Mouse (Mus musculus): ENCODE measurements at regions not wholly inside any gene's neighbourhood (a gene's known extent, or its start where the extent isn't known, plus 50 kb on each side); places are given as distances from the start of the nearest gene placed in this dataset.

DNA sequence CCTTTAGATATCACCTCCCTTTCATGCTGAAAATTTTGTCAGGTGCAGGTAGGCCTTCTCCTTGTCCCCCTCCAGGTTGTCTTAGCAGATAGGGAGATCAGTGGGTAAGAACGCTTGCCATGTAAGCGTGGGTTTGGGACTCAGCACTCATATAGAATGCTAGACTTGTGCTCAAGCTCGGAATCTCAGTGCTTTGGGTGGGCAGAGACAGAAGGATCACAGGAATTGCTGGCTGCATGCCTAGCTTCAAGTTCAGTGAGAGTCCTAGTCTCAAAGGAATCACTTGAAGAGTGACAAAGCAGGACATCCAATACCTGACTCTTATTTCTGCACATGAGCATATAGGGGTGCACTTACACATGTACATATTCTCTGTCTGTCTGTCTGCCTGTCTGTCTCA, 235.5 kb upstream of the Prickle1 start:
- intact Hi-C loops (cut with DNase I): loop anchor here (10.0 kb wide), 1 partner anchor 236 kb away; the partner anchor contains the start of gene Prickle1
- peak; percentile 66 to 68 for DNase-seq (ENCODE audit: low spot score in 2 of 2)

DNA sequence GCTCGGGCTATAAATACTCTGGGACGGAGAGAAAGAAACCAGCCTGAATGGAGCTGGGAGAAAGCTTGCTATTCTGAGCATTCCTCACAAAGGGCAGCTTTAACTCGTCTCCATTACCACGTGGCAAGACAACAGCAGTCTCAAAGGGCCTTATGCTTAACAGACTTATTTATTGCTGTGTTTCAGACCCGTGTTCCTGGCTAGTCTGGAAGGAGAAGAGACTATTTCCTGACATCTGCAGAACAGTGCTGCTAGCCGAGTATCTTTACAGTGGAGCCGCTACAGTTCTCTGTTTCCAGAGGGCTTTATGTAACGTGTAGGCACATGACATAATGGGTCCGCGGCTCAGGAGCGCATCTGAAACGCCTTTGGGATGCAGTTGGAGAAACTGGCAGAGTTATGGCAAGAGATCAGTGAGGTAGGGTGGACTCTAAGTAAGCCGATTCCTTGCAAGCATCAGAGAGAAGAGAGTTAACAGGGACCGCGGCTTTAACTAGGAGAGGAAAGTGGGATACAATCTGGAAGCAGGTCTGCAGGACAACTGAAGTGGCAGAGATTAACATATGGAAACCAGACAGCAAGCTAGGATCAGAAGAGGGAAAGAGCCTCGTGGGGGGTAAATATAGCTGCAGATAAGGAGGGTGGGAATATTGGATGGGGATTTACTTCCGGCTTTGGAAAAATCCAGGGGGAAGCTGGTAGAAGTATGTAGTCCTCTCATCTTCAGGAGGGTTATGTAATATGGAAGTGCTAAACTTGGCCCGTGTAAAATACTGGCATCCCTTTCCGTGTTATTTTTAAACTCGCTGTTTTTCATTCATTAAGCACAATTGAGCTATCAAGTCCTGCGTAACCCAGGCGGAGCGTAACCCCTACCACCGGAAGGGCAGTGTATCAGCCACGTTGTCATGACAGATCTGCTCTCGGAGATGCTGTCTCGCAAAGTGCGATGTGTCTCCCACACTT, 229.3 kb upstream of the Prickle1 start:
- intact Hi-C loops (cut with DNase I): loop anchor here (10.0 kb wide), 1 partner anchor 130 kb away; no protein-coding TSS in a partner anchor
- peak; percentile 52 to 57 for DNase-seq (ENCODE audit: low spot score in 2 of 2)

GRCm38 (mm10) chr15:93821236-93821635, 225.5 kb upstream of the Prickle1 start:
- intact Hi-C loops (cut with DNase I): loop anchor here (10.0 kb wide), 1 partner anchor 126 kb away; no protein-coding TSS in a partner anchor

GRCm38 (mm10) chr15:93812011-93812410, 216.3 kb upstream of the Prickle1 start:
- intact Hi-C loops (cut with DNase I): no loop called here
- DNase-seq (ENCODE audit: low spot score in 2 of 2): no peak

More at GRCm38 (mm10) chr15:93821236-93821635, 225.5 kb upstream of the Prickle1 start:
- DNase-seq (ENCODE audit: low spot score in 2 of 2): no peak

DNA sequence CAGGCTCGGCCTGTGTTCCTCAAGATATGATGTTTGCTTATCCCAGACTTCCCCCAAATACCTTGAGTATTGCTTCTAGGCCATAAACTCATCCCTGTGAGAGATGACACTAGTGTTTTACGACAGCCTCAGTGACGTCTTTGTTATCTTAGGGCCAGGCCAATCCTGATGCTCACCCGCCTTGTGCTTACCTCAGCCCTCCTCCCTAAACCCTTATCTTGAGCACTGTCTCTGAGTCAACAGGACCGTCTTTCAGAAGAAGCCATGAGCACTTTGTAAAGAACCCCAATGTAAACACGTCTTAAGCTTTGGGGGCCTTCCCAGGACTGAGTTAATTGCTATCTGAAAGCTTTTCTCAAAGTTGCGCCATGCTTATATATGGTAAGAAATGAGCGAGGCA, 212.3 kb upstream of the Prickle1 start:
- intact Hi-C loops (cut with DNase I): no loop called here
- no peak for DNase-seq (ENCODE audit: low spot score in 2 of 2)

DNA sequence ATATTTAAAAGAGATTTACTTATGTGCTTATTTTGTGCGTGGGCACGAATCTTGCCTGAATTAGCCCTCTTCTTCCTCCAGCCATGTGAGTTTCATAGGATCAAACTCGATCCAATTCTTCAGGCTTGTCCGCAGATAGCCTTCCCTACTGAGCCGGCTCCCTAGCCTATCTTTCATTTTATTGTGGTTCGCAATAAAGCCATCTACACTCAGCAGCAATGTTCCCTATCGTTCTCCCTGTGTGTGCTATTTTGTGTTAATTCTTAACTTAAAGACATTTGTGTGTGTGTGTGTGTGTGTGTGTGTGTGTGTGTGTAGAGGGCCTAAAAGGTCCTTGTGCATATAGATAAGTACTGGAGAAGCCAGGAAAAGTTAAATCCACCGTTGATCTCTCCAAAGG, 211.8 kb upstream of the Prickle1 start:
- intact Hi-C loops (cut with DNase I): no loop called here
- no peak for DNase-seq (ENCODE audit: low spot score in 2 of 2)

GRCm38 (mm10) chr15:93804703-93805102, 209.0 kb upstream of the Prickle1 start:
- intact Hi-C loops (cut with DNase I): no loop called here
- DNase-seq (ENCODE audit: low spot score in 2 of 2): no peak

DNA sequence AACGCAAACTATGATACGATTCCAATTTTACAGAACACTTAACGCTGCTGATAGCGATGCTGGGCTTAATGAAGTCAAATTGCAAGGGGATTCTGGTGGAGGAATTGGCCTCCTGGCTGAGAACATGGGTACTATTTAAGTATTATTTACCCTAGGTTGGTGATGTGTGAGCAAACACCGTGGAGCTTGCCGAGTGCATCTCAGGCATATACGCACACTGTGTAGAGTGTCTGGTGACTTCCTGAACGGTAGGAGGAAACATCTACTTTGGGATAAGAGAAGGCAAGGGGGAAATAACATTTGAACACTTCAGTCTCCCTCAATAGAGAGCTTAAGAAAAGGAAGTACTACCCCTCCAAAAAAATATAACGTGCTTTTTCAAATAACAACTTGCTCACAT, 194.8 kb upstream of the Prickle1 start:
- intact Hi-C loops (cut with DNase I): no loop called here
- DNase-seq (ENCODE audit: low spot score in 2 of 2): no peak

DNA sequence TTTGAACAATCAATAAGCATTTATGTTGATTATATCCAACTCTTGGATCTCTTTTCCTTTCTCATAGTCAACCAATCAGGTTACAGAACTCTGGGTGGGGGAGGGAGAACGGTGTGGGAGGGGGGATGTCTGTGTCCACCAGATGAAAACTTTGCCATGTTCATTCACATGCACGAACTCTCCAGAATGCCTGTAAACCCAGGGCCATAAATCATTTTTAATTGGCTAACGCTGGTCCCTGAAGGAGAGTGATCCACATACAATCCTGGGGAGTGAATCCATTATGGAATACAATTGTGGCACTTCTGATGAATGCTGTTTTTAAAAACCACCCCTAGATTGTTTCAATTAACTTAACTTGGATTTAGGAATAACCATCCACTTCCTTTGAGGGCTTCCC, 194.1 kb upstream of the Prickle1 start:
- intact Hi-C loops (cut with DNase I): no loop called here
- DNase-seq (ENCODE audit: low spot score in 2 of 2): no peak

DNA sequence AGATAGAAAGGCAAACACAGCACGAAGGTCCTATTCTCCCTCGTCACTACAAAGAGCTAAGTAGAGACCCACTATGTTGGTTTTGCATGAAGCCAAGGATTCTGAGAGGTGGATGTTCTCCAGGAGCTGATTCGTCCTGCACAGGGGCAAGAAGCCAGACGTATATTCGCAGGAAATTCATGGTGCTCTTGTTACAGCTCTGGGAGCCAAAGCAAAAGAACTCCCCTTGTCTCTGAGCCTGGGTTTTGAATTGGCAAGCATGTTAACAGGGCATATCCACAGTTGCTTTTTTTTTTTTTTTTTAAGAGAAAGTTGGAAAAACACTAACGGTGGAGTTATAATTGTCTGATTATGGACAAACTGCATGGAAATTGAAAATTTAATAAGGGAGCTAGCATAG, 191.7 kb upstream of the Prickle1 start:
- DNase-seq (ENCODE audit: low spot score in 2 of 2): no peak
- intact Hi-C loops (cut with DNase I): no loop called here

- no peak for DNase-seq (ENCODE audit: low spot score in 2 of 2)
- intact Hi-C loops (cut with DNase I): no loop called here
Measured at GRCm38 (mm10) chr15:93785846-93786412, 190.2 kb upstream of the Prickle1 start.

DNA sequence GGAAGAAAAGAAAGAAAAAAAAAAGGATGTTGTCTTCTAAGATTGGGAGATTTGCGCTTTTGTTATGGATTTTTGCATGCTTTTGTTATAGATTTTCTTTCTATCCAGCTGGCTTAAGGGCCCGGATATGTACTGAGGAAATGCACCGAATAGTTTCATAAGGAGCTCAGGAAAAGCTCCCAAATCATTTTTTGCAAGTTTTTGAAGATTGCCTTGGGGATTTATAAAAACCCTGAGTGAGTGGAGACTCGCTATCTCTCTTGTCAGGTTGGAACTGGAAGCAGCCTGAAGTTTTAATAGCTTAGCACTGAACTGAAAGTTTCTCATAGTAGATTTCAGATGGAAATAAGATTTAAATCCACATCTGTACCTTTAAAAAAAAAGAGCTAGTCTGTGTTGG, 188.0 kb upstream of the Prickle1 start:
- DNase-seq (ENCODE audit: low spot score in 2 of 2): no peak
- intact Hi-C loops (cut with DNase I): no loop called here

DNA sequence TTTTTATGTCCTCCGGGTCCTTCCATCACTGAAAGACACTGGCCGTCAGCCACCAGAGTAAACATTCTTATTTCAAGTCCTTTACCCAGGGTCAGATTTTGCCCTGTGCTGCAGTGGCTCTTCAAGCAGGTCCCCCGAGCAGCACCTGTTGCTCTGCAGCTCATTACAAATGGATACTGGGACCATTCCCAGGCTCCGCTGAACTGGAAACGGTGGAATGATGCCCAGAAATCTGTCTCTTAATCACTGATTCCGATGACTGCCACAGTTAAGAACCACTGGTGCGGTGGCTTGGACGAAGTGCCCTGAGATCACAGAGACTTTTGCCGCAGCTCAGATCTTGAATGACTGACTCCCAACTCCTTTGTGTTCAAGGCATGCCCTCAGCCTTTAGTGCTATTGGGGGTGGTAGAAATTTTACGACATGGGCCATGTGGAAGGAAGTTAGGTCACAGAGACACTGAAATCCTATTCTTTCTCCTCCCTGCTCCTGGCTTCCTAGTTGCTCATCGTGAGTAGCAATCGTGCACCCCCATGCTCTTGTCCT, 179.6 kb upstream of the Prickle1 start:
- DNase-seq (ENCODE audit: low spot score in 2 of 2): peak in 1 of 2 experiments; percentile 20
- intact Hi-C loops (cut with DNase I): no loop called here

DNA sequence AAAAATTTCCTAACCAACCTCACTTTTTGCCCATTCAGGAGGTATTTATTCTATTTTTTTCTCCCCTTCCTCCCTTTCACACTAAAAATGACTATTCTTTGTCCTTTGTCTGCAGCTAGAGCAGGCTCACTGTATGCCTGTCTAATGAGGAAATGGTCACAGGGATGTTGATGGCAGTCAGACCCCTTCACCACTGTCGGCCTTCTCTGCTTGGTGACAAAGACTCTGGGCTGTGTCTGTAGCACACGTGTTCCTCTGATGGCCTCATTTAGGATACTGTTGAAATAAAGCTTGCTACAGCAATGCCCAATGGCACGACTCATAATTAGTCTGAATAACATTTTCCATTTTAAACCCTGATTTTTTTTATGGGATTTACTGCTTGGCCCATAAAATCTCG, 178.6 kb upstream of the Prickle1 start:
- no peak for DNase-seq (ENCODE audit: low spot score in 2 of 2)
- intact Hi-C loops (cut with DNase I): no loop called here

GRCm38 (mm10) chr15:93766981-93767380, 171.3 kb upstream of the Prickle1 start:
- intact Hi-C loops (cut with DNase I): no loop called here
- no peak for DNase-seq (ENCODE audit: low spot score in 2 of 2)

DNA sequence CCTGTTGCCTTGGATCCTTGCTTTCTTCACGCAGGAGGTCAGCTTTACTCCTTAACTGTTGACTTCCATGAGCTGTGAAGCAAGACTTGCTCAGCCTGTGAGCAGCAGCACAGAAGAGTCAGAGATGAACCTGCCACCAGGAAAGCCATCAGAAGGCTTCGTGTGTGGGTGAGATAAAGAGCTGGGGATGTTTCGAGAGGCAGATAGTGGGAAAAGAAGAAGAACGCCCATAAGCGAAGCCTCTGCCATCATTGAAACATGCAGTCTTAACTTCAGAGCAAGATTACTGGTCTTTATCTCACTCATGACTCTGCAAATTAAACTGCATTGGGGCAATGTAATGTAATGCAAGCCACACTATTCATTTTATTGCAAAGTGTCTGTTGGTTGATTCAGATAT, 167.4 kb upstream of the Prickle1 start:
- DNase-seq (ENCODE audit: low spot score in 2 of 2): no peak
- intact Hi-C loops (cut with DNase I): no loop called here

GRCm38 (mm10) chr15:93758204-93758836, 162.6 kb upstream of the Prickle1 start:
- intact Hi-C loops (cut with DNase I): no loop called here
- no peak for DNase-seq (ENCODE audit: low spot score in 2 of 2)

DNA sequence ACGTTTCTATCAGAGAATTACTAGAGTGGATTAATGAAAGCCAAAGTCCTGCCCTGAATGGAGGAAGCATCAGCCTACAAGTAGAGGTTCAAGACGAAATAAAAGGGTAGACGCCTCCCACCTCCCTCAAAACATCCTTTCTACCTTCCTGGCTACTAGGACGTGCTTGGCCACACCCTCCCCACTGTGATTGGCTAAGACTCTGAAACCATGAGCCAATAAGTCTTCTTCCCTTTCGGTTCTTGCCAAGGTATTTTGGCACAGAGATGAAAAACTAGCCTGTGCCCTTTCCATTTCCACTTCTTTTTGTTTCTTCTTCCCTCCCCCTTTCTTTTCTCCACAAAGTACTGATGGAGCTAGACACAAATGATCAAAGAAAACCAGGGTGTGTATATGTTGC, 160.3 kb upstream of the Prickle1 start:
- no peak for DNase-seq (ENCODE audit: low spot score in 2 of 2)
- intact Hi-C loops (cut with DNase I): no loop called here

GRCm38 (mm10) chr15:93751817-93752216, 156.1 kb upstream of the Prickle1 start:
- peak; percentile 52 to 69 for DNase-seq (ENCODE audit: low spot score in 2 of 2)
- intact Hi-C loops (cut with DNase I): no loop called here

- peak; percentile 14 to 29 for DNase-seq (ENCODE audit: low spot score in 2 of 2)
- intact Hi-C loops (cut with DNase I): no loop called here
Measured at GRCm38 (mm10) chr15:93750953-93751352, 155.3 kb upstream of the Prickle1 start.
